Mouse (Mus musculus): Measurements from ENCODE around the gene Isg20l2.
A peak's percentile ranks its signal among the peaks of the same experiment; 100 is the strongest.

DNA sequence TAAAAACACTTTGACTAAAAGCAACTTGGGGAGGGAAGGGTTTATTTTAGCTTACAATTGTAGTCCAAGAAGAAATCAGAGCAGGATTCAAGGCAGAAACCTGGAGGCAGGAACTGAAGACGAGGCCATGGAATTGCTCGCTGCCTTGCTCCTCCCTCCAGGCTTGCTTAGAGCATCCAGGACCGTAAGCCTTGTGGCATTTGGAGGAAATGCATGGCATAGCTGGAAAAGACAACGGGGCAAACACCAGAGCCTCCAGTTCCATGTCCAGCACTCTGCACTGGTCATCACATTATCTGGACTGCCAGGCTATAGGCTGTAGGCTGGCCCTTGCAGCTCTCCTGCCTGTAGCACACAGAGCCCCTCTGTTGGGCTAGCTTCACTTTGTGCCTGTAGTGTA, 4.4 kb downstream of the Isg20l2 start:
- TF ChIP-seq CTCF (IDR thresholded peaks at IDR 0.05; ENCODE audit: low read depth, low read length): peak; percentile 12; the same call in 1 of the 2 replicates
- TF ChIP-seq POLR2A (IDR thresholded peaks at IDR 0.05; ENCODE audit: extremely low read depth, insufficient read depth, low read length): no peak
